Mouse (Mus musculus) adrenal gland, postnatal 25 days (tissue): Measurements from ENCODE around the gene Mapk6. TPM values are rescaled to one million over a fixed set of nuclear protein-coding genes. Genes with fewer than 3 reads are reported as not detected.
"Not testable (repeated sequence)": the region's sequence is repeated elsewhere in the genome, so short reads cannot be mapped to it uniquely, and the experiment has no call there.

ENCODE experiments used
- DNase-seq: peaks from one replicate; pipeline ENCODE4 v3.0.0; 2021; ENCODE audit warnings: mixed read lengths
- total RNA-seq: library from RNA; stranded (reverse); gene quantifications from 2 replicates; pipeline ENCODE4 v1.2.3, GENCODE M21; 2021

Gene Mapk6
- total RNA-seq, 1 experiment from 2014 or later: 35.2 TPM

DNA sequence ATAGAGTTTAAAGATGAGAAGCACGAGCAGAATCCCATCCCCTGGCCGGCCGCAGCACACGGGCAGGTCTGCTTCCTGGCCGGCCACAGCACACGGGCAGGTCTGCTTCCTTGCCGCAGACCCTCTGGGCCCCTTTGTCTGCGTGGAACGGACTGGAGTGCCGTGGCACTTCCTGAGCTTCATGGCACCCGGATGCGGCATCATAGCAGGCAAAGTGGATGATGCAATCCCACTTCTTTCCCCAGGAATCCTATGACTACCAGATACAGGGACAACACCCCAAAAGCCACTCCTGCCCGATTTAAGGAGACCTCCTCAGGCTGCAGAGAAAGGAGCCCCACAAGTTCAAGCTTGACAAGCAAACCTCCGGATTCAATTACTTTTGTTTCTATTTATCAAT lies 27.0 kb downstream of the Mapk6 start:
- DNase-seq: no peak

- no peak for DNase-seq
Observed at GRCm38 (mm10) chr9:75378774-75379173, 31.0 kb downstream of the Mapk6 start.

GRCm38 (mm10) chr9:75376428-75376827 lies 33.4 kb downstream of the Mapk6 start:
- no peak for DNase-seq

DNA sequence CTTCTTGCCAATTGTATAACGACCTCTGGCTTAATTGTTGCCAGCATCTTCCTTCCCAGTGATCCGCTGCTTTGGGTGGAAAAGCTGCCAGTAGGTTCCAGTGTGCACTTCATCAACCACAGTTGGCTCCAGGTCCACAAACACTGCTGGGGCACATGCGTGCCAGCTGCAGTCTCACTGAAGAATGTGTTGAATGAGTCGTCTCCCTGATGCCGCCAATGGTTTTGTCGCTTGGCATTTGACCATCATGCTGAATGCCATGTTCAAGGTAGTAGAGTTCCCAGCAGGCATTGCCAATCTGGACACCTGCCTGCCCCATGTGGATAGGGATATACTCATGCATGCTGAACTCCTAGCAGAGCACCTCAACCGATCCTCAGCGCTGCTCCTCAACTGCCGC lies 34.2 kb downstream of the Mapk6 start:
- no peak for DNase-seq

DNA sequence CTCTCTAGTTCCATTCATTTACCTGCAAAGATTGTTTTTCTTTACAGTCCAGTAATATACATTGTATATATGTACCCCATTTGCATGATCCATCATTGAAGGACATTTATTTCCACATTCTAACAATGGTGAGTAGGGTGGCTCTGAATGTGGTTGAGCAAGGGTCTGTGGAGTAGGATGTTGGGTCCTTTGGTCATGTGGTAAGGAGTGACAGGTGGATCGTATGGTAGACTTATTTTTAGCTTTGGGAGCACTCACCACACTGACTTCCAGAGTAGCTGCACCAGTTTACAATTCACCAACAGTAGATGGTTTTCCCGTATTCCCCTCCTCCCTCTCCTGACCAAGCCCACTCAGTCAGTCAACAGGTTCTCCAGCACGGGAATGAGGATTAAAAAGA lies 41.0 kb downstream of the Mapk6 start:
- no peak for DNase-seq

GRCm38 (mm10) chr9:75366191-75366590 lies 43.6 kb downstream of the Mapk6 start:
- DNase-seq: no peak

DNA sequence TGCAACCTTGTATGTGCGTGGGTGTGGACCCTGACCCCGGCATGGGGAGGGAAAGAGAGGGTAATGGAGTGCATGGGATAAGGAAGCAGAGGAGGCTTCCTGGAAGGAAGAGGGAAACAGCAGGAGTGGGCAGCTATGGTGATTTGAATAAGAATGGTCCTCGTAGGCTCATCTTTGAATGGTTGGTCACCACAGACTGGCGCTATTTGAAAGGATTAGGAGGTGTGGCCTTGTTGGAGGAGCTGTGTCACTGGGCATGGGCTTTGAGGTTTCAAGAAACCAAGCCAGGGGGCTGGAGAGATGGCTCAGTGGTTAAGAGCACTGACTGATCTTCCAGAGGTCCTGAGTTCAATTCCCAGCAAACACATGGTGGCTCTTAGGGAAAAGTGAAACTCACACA lies 44.6 kb downstream of the Mapk6 start:
- DNase-seq: no peak

- DNase-seq: not testable (repeated sequence)
Observed at GRCm38 (mm10) chr9:75363702-75364101, 46.1 kb downstream of the Mapk6 start.

DNA sequence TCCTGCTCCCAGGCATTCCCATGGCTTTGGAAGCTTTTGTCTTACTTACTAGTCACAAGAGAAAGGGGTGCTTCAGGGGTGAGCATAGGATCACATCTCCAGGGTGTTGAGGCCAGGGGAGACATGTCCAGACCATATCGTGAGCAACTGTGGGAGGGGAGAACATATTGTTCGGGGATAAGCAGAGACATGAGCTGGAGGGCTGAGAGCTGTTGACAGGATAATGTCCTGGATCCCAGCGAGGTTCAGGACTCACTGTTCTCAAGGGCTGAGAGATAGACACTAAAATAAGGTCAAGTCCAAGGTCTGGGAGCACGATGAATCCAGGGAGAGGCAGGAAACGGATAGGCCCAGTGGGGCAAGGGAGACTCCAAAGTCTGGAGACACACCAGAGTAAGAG lies 46.8 kb downstream of the Mapk6 start:
- DNase-seq: no peak

DNA sequence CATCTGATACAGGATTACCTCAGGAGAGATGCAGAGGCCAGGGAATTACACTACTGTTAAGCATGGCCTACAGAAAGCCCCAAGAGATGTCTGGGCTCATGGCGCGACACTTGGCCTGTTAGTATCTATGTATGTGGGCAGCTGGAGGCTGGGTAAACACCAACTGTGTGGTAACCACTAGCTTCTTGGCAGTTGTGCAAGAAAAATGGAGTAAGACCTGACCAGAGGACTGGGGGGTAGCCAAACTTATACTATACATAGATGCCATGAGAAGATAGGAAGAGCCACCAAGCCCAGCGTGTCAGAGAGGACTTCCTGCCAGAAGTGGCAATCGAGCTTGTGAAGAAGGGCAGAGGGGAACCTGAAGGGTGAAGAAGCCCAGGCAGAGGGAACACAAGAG lies 47.6 kb downstream of the Mapk6 start:
- DNase-seq: no peak

DNA sequence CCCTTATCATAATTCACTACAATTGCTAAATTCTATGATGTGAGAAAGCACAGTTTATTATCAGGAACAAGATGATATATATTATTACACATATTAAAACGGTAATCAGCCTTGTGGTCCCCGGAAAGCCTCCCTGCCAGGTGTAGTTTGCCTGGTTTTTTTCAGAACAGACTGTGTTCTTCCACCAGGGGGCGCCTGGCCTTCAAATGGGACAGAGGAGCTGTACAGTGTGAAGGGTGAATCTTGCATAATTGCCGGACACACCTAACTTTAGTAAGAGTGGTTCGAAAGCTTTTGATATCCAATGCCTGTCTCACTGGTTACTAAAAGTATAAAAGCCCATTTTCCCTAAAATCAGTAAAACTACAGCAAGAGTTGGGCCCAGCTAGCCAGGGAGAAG lies 48.1 kb downstream of the Mapk6 start:
- DNase-seq: peak; percentile 87

GRCm38 (mm10) chr9:75357087-75357654 lies 52.6 kb downstream of the Mapk6 start:
- no peak for DNase-seq

DNA sequence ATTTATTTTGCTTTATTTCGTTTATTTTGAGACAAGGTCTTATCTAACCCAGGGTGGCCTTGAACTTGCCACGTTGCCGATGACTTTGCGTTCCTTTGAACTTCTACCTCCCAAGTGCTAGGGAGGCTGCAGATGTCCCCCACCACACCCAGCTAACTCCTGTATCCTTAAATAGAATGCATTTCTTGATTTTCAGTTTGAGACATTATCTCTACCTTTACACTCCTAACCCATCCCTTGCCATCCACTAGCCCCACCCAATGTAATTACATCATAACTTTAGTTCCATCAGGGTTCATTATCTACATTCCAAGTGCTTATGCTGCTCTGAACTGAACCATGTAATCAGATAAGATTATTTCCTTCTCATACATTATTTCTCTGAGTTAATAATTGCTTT lies 54.0 kb downstream of the Mapk6 start:
- no peak for DNase-seq

DNA sequence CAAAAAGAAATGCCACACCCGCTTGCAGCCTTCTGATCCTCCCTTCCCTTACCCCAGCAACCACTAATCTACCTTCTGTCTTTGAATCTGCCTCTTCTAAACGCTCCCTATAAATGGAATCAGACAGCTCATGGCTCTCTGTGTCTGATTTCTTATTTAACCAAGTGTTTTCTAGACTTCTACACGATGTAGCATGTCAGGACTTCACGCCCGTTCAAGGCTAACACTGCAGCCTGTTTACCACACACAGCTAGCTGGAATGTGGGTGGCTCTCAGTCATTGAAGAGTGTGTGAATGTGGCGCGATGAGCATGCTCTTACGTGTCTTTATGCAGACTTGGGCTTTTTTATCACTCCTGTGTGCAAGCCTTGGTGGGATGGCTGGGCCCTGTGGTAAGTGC lies 56.7 kb downstream of the Mapk6 start:
- DNase-seq: no peak

DNA sequence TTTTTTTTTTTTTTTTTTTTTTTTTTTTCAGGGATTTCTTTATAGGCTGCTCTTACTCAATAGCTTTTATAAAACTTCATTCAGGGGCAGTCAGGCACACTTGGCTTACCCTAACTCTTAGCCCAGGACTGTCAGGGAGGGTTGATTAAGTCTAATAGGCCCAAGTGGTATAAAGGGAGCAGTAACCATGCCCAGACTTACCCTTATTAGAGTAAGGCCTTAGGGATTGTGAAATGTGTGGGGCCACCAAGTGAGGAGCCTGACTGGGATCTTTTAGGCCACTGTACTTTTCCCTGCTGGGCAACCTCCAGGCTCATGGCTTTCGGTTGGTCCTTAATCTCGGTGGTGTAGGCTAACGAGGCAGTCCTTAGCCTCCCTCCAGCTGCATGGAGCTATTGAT lies 61.2 kb downstream of the Mapk6 start:
- DNase-seq: no peak

GRCm38 (mm10) chr9:75348066-75348465 lies 61.7 kb downstream of the Mapk6 start:
- DNase-seq: no peak

DNA sequence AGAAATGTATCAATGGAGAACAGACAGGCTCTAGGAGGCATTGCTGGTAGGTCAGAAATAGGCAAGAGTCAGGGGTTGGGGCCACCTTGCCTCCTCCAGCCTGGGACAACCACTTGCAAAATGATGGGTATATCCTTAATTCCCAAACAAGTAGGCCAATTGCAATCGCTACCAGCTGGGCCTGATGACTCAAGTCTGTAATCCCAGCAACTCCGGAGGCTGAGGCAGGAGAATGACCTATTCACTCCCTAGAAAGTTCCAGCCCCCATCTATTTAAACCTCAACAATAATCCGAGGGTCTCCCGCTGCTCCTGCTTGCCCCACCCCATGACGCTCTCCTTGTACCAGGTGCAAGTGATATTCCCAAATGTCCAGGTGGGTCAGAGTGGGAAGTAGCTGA lies 62.3 kb downstream of the Mapk6 start, which contains the start of gene Bcl2l10:
TSS of gene Bcl2l10 (plus strand) at position 301 of the 400 bp plus-strand sequence.
- no peak for DNase-seq

GRCm38 (mm10) chr9:75342433-75342832 lies 67.4 kb downstream of the Mapk6 start:
- no peak for DNase-seq

DNA sequence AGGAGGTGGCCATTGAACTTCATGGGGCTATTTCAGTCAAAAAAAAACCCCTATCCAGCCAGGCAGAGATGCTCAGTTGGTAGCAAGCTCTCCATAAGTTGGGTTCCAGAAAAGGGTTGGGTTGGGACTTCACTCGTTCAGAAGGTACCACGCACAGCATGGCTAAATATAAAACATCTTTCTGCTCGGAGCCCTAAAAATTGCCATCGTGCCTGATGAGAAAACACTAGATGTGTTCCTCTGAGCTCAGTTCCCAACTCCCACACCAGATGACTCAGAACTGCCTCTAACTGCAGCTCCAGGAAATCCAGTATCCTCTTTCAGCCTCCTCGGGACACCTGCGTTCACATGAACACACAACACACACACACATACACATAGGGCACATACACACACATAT lies 71.8 kb downstream of the Mapk6 start:
- DNase-seq: no peak

DNA sequence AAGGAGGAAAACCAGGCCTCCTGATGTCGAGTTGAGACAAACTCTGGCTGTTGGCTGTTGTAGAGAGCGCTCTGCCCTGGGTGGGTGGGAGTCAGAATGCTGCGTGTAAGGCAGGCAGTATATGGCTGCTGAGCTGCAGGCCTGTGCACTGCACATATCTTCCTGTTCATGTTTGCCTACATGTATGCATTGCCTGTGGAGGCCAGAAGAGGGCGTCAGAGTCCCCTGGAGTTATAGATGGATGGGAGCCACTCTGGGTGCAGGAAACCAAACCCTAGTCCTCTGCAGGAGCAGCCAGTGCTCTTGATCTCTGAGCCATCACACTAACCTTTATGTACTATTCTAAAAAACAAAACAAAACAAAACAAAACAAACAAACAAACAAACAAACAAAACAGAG lies 75.4 kb downstream of the Mapk6 start:
- DNase-seq: no peak

DNA sequence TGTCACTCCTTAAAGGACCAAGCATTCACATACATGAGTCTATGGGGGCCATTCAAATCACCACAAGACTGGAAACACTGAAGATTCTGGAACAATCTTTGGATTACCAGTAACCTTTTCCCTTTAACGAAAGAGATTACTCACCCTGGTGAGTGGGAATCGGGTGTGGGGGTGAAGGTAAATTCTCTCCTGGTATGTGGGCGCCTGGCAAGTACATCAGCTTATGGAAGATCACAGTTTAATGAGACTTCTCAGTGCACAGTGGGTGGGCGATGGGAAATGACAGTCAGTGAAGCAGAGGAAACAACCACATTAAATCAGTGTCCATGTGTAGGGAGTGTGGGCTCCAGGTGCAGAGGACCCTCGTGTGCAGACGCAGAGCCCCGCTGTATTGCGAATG lies 79.0 kb downstream of the Mapk6 start:
- no peak for DNase-seq

DNA sequence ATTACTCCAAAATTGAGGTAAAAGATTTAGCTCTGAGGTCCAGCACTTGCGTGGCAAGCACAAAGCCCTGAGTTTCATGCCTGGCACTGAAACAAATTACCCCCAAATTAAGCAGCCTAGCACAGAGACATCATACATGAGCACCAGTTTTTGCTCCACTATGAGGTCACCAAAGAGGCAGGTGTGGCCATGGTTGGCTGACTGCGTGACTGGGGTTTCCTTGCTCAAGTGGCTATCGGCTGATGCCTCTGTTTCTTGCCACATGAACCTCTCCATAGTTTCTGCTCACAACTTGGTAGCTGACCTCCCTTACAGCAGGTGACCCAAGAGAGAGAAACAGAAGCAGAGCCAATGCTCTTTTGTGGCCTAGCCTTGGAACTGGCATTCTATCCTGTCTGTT lies 81.8 kb downstream of the Mapk6 start:
- DNase-seq: no peak

DNA sequence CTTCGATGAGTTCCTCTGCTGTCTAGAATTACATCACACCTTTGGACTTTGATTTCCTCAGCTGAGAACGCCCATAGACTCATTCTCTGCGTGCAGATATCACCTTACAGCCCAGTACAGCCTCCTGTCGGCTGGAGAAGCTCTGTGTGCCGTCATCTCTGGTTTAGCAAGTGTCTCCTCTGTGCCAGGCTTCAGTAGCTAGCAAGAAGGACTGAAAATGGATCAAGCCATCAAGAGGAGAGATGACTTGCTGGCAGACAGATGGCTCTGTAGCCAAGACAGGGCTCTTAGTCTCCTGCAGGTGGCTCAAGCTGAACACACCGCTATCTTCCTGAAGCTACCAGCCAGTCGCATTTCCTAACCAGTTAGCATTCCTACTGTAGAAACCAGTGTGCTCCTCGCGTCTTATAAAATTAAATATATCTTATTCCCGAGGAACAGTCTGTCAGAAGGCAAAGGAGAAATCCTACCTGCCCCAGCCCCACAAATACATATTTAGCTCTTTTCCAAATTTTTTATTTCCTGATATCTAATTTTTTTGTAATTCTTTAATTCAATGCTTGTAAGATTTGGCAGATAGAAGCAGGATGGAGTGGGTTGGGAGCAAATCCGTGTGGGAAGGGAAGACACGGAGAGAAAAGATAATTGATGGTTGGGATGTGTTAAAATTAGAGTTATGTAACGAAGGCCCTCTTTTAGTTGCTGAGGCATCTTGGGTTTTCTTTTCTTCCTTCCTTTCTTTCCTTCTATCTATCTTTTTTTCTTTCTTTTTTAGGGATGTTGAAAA lies 87.5 kb downstream of the Mapk6 start:
- no peak for DNase-seq

DNA sequence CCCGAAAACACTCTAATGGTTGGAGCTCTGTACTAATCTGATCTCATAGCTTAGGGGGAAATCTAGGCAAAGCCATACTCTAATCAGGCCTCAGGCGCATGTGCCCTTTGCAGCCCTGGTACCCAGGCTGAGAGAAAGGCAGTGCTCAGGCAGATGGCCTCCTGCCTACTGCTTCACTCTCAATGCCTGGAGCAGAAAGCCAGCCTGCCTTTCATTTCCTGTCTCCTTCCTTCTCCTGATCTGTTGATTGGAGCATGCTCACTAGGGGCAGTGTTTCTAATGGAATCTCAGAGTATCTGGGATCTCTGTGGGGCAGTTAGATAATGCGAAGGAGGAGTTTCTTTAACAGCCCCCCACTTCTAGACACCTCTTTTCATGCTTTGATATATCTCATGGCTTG lies 90.4 kb downstream of the Mapk6 start:
- no peak for DNase-seq
